Mouse (Mus musculus): ENCODE measurements around the gene Evpl. TPM values are rescaled to one million over a fixed set of nuclear protein-coding genes. Genes with fewer than 3 reads are reported as not detected.

Gene Evpl
- polyA plus RNA-seq, 1 experiment from 2014 or later, result 0.28 TPM

DNA sequence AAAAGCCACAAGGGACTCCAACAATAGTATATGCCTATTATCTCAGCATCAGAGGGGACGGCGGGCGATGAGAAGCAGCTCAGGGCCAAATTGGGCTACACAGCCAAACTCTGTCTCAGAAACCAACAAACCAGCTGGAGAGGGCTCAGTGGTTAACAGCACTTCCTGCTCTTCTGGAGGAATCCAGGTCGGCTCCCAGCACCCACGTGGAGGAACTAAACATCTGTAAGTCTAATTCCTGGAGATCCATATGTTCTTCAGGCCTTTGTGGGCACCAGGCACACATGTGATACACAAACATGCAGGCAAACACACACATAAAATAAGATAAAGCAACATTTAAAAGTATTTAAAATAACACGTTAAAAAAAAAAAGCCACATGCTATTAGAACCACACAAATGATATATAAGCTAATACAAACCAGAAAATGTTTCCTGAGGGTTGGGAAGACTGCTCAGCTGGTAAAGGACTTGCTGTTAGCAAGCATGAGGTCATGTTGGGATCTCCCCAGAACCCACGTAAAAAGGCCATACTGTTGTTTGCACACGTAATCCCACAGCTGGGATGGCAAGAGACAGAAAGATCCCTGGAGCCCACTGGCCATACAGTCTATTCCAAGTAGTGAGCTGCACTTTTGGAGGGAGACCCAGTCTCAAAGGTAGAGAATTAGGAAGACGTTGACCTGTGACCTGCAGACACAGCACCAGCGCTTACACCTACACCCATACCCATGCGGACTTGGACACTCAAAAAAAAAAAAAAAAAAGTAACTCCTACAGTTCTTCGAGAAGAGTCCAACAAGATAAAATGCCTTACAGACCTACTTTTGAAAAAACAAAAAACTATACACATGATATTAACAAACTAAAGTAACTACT lies 35.0 kb upstream of the Evpl start:
- no peaks in the 10 kb centered on the region for H3K9me3 ChIP-seq

DNA sequence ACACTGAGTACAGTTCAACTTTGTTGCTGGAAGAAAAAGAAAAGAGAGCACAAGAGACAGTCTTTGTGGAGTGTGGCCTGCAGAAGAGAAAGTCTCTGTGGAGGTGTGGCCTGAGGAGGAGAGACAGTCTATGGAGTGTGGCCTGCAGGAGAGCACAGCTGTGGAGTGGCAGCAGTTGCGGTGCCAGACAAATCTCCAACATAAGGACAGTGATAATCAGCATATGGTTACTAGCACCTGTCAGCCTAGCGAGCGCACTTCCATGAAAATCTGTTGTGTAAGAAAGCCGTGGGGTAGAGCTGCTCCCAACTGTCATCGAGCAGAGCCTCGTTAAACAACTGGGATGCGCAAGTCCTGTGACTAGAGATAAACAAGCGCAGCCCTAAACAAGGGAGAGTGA lies 31.7 kb upstream of the Evpl start:
- Histone ChIP-seq H3K9ac (replicated peaks) (no peak overlapping the region), H3K27me3 (no peaks in the 10 kb centered on the region), H3K4me1 (replicated peaks) (peaks cover 28% of the 10 kb centered on the region), H3K36me3 (peaks cover 68% of the 10 kb centered on the region), H3K4me3 (replicated peaks) (no peak overlapping the region), H3K4me2 (replicated peaks) (no peak overlapping the region), H3K9me3 (no peaks in the 10 kb centered on the region), H3K27ac (no peak overlapping the region)
- 95% methylated on average over 8 of the region's 8 CpGs for WGBS
- no peak for ATAC-seq

More for the DNA sequence above, 35.0 kb upstream of the Evpl start:
- ATAC-seq, result no peak
- Histone ChIP-seq H3K27ac (no peak overlapping the region), H3K9ac (replicated peaks) (peak overlapping the region; percentile 87), H3K4me3 (replicated peaks) (peak overlapping the region; percentile 94), H3K36me3 (peaks cover 38% of the 10 kb centered on the region), H3K27me3 (no peaks in the 10 kb centered on the region), H3K4me1 (replicated peaks) (peaks cover 31% of the 10 kb centered on the region), H3K4me2 (replicated peaks) (peak overlapping the region; percentile 98)
- WGBS, result 64% methylated on average over 12 of the region's 12 CpGs

DNA sequence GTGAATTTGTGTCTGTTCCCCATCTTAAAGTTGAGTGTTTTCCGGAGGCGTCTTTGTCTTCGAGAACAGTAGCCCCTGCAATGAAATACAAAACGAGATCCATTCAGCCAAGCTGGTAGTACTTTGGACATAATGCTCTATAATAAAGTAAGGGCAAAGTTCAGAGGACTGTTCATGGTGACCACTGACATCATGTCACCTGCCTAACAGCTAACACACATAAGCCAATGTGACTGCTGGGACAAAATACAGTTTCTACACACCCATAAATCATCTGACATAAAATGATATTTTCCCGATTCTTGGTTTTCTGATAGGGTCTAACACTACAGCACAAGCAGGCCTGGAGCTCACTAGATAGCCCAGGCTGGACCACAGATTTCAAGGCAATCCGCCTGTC lies 30.4 kb upstream of the Evpl start:
- Histone ChIP-seq H3K27ac (no peak overlapping the region), H3K9me3 (no peaks in the 10 kb centered on the region), H3K27me3 (no peaks in the 10 kb centered on the region), H3K36me3 (peaks cover 81% of the 10 kb centered on the region), H3K4me1 (replicated peaks) (peaks cover 22% of the 10 kb centered on the region), H3K4me3 (replicated peaks) (no peak overlapping the region), H3K9ac (replicated peaks) (no peak overlapping the region), H3K4me2 (replicated peaks) (no peak overlapping the region)
- ATAC-seq, result no peak
- WGBS, result 96% methylated on average over 6 of the region's 6 CpGs

DNA sequence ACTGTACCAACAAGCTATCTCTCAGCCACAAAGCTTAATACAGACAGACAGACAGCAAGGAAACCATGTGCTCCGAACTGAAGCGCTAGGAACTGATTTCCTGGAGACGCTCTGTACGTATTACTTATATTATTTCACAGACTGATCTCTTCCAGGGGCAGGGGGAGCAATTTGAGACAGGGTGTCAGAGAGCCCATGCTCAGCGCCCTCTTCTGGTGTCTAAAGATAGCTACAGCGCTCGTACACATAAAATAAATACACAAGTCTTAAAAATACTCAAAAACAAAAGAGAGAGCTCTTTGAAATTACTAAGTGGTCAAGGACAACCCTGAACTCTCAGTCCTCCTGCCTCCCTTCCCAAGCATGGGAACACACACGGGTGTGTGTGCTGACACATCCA lies 29.8 kb upstream of the Evpl start:
- no peaks in the 10 kb centered on the region for H3K27me3 ChIP-seq
- H3K36me3 ChIP-seq, result peaks cover 88% of the 10 kb centered on the region
- WGBS, result 88% methylated on average over 8 of the region's 8 CpGs
- H3K4me1 ChIP-seq (replicated peaks), result peaks cover 16% of the 10 kb centered on the region
- no peaks in the 10 kb centered on the region for H3K9me3 ChIP-seq
- no peak overlapping the region for H3K4me3 ChIP-seq (replicated peaks)
- H3K9ac ChIP-seq (replicated peaks), result no peak overlapping the region
- no peak overlapping the region for H3K27ac ChIP-seq
- no peak overlapping the region for H3K4me2 ChIP-seq (replicated peaks)
- no peak for ATAC-seq

DNA sequence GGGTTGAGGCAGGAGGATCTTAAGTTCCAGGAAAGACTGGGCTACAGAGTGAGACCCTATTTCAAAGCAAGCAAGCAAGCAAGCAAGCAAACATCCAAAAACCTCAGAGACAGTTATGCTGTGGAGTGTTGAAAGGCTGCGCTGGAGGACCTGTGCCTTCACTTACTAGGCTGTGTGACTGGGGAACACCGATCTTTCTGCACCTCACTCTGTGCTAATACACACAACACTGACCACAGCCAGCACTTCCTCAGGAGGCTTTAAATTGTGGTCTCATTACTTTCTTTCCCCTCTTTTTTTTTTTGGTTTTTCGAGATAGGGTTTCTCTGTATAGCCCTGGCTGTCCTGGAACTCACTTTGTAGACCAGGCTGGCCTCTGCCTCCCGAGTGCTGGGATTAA lies 28.0 kb upstream of the Evpl start:
- H3K9ac ChIP-seq (replicated peaks), result no peak overlapping the region
- H3K36me3 ChIP-seq, result peaks cover 97% of the 10 kb centered on the region
- no peak overlapping the region for H3K27ac ChIP-seq
- no peak for ATAC-seq
- no peak overlapping the region for H3K4me3 ChIP-seq (replicated peaks)
- no peaks in the 10 kb centered on the region for H3K9me3 ChIP-seq
- H3K4me2 ChIP-seq (replicated peaks), result no peak overlapping the region
- no peaks in the 10 kb centered on the region for H3K4me1 ChIP-seq (replicated peaks)
- no peaks in the 10 kb centered on the region for H3K27me3 ChIP-seq
- WGBS, result 93% methylated on average over 4 of the region's 4 CpGs

DNA sequence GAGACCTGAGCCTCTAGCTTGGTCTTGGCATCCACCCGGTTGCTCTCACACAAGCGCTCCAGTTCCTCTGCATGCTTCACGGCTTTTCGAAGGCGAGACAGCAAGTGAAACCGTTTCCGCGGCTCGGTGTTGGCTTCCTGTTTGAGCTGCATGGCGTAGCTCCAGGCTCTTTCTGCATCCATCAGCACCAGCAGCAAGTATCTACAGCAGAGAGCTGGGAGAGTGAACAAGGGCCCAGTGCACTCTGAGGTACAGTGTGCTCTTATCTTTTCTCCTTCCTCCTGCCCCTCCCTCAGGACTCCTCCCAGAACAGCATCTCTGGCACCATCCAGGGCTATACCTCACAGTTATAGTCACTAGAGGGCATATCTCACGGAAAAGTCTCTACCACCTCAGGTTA lies 27.5 kb upstream of the Evpl start:
- Histone ChIP-seq H3K9ac (replicated peaks) (no peak overlapping the region), H3K27ac (no peak overlapping the region), H3K4me3 (replicated peaks) (no peak overlapping the region), H3K4me1 (replicated peaks) (no peaks in the 10 kb centered on the region), H3K9me3 (no peaks in the 10 kb centered on the region), H3K27me3 (no peaks in the 10 kb centered on the region), H3K4me2 (replicated peaks) (no peak overlapping the region), H3K36me3 (peaks cover 97% of the 10 kb centered on the region)
- ATAC-seq, result no peak
- 90% methylated on average over 11 of the region's 11 CpGs for WGBS

DNA sequence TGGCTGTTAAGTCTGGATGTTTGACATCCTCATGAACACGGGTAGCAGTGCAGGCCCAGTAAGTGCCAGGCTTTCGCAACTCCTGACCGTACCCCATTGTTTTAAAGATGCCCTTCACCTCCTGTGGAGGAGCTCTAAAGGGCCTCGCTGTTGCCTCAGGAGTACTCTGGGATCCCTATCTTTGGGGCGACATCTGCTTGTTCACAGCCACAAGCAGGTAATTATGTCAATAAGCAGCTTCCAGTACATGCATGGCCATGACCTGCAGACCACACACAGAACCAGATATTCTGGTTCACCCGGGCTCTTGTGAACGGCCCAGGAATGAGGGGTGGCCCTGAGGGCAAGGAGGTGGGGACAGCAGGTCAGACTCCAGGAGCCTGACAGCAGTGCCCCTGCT lies 22.4 kb upstream of the Evpl start:
- H3K9ac ChIP-seq (replicated peaks), result no peak overlapping the region
- H3K9me3 ChIP-seq, result no peaks in the 10 kb centered on the region
- H3K27ac ChIP-seq, result no peak overlapping the region
- H3K4me2 ChIP-seq (replicated peaks), result no peak overlapping the region
- H3K4me3 ChIP-seq (replicated peaks), result no peak overlapping the region
- no peaks in the 10 kb centered on the region for H3K27me3 ChIP-seq
- H3K36me3 ChIP-seq, result peaks cover 93% of the 10 kb centered on the region
- no peak for ATAC-seq
- WGBS, result 92% methylated on average over 7 of the region's 7 CpGs
- no peaks in the 10 kb centered on the region for H3K4me1 ChIP-seq (replicated peaks)

DNA sequence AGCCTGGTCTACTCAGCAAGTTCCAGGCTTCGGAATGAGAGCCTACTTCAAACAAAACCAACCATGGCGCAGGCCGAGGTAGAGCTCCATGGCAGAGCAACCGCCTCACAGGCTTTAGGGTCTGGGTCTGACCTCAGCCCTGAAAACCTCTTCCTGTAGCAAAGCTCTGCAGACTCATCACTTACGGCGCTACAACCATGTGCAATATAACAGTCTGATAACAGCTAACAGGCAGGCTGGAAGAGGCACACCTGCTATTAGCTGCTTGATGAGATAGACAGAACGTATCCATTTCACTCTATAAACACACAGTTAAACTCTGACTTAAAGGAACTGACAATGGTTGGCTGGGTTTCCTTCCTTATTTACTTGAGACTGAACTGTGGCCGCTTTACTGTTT lies 21.6 kb upstream of the Evpl start:
- H3K9ac ChIP-seq (replicated peaks), result no peak overlapping the region
- H3K27me3 ChIP-seq, result no peaks in the 10 kb centered on the region
- no peaks in the 10 kb centered on the region for H3K9me3 ChIP-seq
- no peak for ATAC-seq
- H3K36me3 ChIP-seq, result peaks cover 95% of the 10 kb centered on the region
- whole genome bisulfite sequencing, result 98% methylated on average over 8 of the region's 8 CpGs
- no peak overlapping the region for H3K27ac ChIP-seq
- no peak overlapping the region for H3K4me2 ChIP-seq (replicated peaks)
- no peak overlapping the region for H3K4me3 ChIP-seq (replicated peaks)
- H3K4me1 ChIP-seq (replicated peaks), result no peaks in the 10 kb centered on the region

DNA sequence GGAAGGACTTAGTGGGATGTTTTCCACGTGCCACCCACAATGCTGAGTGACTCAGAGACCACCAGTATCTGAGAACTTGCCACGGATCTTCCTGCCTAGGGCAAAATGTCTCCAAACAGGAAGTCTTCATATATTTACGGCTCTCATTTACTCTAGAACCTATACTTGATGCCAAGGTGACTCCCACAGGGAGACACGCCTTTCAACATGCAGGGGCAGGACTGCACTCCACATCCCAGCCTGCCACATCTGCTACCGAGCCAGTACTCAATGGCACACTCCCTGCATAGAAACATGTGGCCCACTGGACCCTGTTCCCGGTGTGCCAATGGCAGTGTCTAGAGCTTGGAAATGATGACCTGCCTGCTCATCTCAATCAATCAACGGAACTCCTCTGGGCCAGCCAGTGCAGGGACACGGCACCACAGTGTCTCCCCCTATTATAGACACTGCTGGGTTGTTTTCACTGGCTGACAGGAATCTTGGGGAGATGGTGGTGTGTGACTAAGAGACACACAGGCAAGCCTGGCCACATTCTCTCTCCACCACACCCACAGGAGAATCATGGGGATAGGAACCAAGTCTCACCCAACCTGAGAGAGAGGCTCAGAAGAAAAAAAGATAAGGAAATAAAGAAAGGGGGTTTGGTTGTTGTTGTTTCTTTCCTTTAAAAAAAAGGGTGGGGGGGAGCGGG lies 18.3 kb upstream of the Evpl start:
- H3K9me3 ChIP-seq, result no peaks in the 10 kb centered on the region
- H3K4me2 ChIP-seq (replicated peaks), result no peak overlapping the region
- no peaks in the 10 kb centered on the region for H3K27me3 ChIP-seq
- no peak overlapping the region for H3K4me3 ChIP-seq (replicated peaks)
- H3K36me3 ChIP-seq, result peaks cover 95% of the 10 kb centered on the region
- ATAC-seq, result no peak
- WGBS, result 92% methylated on average over 9 of the region's 9 CpGs
- no peak overlapping the region for H3K27ac ChIP-seq
- H3K9ac ChIP-seq (replicated peaks), result no peak overlapping the region
- no peaks in the 10 kb centered on the region for H3K4me1 ChIP-seq (replicated peaks)

DNA sequence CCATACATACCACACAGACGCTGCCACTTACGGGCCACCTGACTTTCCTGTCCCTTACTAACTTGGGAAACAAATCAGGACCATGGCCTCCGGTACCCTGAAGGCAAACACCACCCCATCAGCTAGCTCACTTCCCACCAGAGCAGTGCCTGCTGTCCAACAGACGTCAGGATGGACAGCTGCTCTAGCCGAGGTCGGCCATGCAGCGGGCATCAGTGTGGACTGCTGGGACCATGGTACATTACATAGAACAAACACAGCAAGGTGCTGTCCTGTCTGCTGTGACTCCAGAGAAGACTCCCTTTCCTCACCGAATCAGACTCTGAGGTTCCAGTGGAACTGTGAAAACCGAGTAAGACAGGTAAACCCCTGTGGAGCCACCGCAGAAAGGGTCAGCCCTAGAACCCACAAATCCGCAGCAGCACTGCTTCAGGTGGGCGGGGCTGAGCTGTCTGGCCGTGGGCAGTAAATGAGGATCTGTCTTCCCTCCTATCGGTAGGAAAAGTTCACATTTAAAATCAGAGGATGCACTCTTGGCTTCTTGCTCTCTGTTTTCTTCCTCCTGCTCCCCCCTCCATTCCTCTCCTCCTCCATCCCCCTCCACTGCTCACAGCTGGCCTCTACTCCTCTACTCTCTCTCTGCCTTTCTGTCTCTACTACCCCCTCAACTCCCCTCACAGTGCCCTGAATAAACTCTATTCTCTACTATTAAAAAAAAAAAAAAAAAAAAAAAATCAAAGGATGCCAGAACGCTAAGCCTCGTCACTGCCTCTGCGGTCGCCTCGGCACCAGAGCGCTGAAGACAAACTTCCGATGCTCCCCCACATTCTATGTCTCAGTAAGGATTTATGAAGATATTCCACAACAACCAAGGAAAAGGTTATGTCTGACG lies 17.5 kb upstream of the Evpl start:
- H3K4me3 ChIP-seq (replicated peaks), result no peak overlapping the region
- ATAC-seq, result no peak
- H3K9me3 ChIP-seq, result no peaks in the 10 kb centered on the region
- peaks cover 95% of the 10 kb centered on the region for H3K36me3 ChIP-seq
- WGBS, result 84% methylated on average over 22 of the region's 22 CpGs
- H3K4me2 ChIP-seq (replicated peaks), result no peak overlapping the region
- no peak overlapping the region for H3K27ac ChIP-seq
- no peaks in the 10 kb centered on the region for H3K27me3 ChIP-seq
- H3K9ac ChIP-seq (replicated peaks), result no peak overlapping the region
- H3K4me1 ChIP-seq (replicated peaks), result no peaks in the 10 kb centered on the region

DNA sequence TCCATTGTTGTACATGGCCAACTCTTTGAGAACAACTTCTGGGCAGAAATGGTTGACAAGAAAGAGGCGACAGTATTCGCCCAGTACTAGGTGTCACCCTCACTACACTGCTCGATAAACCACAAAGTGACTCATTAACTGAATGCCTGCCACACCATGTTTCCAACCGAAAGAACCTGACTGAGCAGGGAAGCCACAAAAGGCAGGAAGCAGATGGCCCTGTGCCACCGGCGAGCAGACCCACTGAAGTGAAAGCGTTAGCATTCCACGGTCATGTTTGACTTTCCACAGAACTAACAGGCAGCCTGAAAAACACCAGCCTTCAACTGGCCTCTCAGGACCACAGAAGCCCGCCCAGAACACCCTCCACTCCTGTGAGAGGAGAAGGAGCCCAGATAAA lies 16.8 kb upstream of the Evpl start:
- no peak overlapping the region for H3K27ac ChIP-seq
- peaks cover 95% of the 10 kb centered on the region for H3K36me3 ChIP-seq
- 93% methylated on average over 9 of the region's 9 CpGs for WGBS
- no peaks in the 10 kb centered on the region for H3K4me1 ChIP-seq (replicated peaks)
- H3K27me3 ChIP-seq, result no peaks in the 10 kb centered on the region
- no peak overlapping the region for H3K9ac ChIP-seq (replicated peaks)
- H3K4me3 ChIP-seq (replicated peaks), result no peak overlapping the region
- no peak overlapping the region for H3K4me2 ChIP-seq (replicated peaks)
- H3K9me3 ChIP-seq, result no peaks in the 10 kb centered on the region
- no peak for ATAC-seq

DNA sequence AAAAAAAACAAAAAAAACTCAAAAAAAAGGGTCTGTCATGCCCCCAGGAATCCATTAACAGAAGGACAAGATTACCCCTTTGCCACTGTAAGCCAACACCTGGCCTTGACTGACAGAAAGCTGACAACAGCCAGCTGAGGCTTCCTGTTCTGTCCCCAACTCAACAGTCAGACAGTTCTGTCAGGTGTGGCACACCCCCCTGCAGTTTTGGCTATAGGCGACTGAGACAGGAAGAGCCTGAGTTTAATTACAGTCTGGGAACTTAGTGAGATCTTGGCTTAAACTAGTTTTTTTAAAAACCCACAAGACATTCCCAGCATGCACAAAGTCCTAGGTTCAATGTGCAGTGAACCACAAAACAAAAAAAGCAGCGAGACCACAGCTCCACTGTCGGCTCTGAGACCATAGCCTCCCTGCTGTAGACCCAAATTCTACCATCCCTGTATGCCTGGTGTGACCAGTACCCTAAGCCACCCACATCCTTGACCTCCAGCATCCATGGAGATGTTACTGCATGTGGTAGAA lies 15.3 kb upstream of the Evpl start:
- no peak overlapping the region for H3K27ac ChIP-seq
- 88% methylated on average over 3 of the region's 3 CpGs for WGBS
- H3K9me3 ChIP-seq, result no peaks in the 10 kb centered on the region
- peaks cover 95% of the 10 kb centered on the region for H3K36me3 ChIP-seq
- no peak overlapping the region for H3K4me2 ChIP-seq (replicated peaks)
- no peak overlapping the region for H3K9ac ChIP-seq (replicated peaks)
- no peak for ATAC-seq
- no peaks in the 10 kb centered on the region for H3K4me1 ChIP-seq (replicated peaks)
- H3K27me3 ChIP-seq, result no peaks in the 10 kb centered on the region
- no peak overlapping the region for H3K4me3 ChIP-seq (replicated peaks)
